Mouse (Mus musculus) liver, embryonic 16.5 days (tissue): ENCODE data around the gene Cdcp1. TPM values are rescaled to one million over a fixed set of nuclear protein-coding genes. Genes with fewer than 3 reads are reported as not detected.

Source experiments
- ATAC-seq: fragments of 200-750 bp; cut with Nextera tagmentation; 2 replicates; pipeline ENCODE4 v1.8.0; 2017; ENCODE audit warnings: low read depth, mild to moderate bottlenecking, moderate number of reproducible peaks, moderate library complexity
- H3K27ac ChIP-seq: fragments of 300-500 bp; sonication (generic); 2 replicates; pipeline ENCODE4 v1.5.1; 2014; ENCODE audit warnings: mild to moderate bottlenecking, low read length
- H3K27me3 ChIP-seq: fragments of 300-500 bp; sonication (generic); 2 replicates; pipeline ENCODE4 v1.6.1; 2014; ENCODE audit warnings: low read depth, low read length, mixed read lengths; ENCODE audit not compliant: control insufficient read depth, insufficient read depth
- H3K36me3 ChIP-seq: fragments of 300-500 bp; sonication (generic); 2 replicates; pipeline ENCODE4 v1.6.1; 2014; ENCODE audit warnings: mild to moderate bottlenecking; ENCODE audit not compliant: control insufficient read depth, insufficient read depth
- H3K4me1 ChIP-seq: fragments of 300-500 bp; sonication (generic); 2 replicates; pipeline ENCODE4 v1.6.1; 2014; ENCODE audit warnings: low read depth, low read length, mixed read lengths; ENCODE audit not compliant: control insufficient read depth
- H3K4me2 ChIP-seq: fragments of 300-500 bp; sonication (generic); 2 replicates; pipeline ENCODE4 v1.6.1; 2014; ENCODE audit warnings: low read depth, low read length, mixed read lengths
- H3K4me3 ChIP-seq: fragments of 300-500 bp; sonication (generic); 2 replicates; pipeline ENCODE4 v1.5.1; 2014; ENCODE audit warnings: low read depth, mild to moderate bottlenecking, low read length
- H3K9ac ChIP-seq: fragments of 300-500 bp; sonication (generic); 2 replicates; pipeline ENCODE4 v1.6.1; 2014; ENCODE audit warnings: low read depth, low read length
- H3K9me3 ChIP-seq: fragments of 300-500 bp; sonication (generic); replicated peaks from 2 replicates; pipeline ENCODE4 v1.6.1; 2016; ENCODE audit warnings: low read length; ENCODE audit not compliant: control insufficient read depth
- WGBS: fragments of 180-500 bp; shearing (Covaris S2); extraction: QIAGEN DNeasy Blood & Tissue Kit; methylation state at CpG from one replicate; pipeline ENCODE4 v1.1.7; 2014; ENCODE audit not compliant: insufficient replicate concordance; 5-methylcytosine and 5-hydroxymethylcytosine counted together
- polyA plus RNA-seq: library from polyadenylated mRNA; unstranded; fragments of >200 nt; fragmentation: Nextera tagmentation; extraction: Ambion mirVana; gene quantifications from 2 replicates; pipeline ENCODE4 v1.2.1, GENCODE M21; 2015

The Cdcp1 gene
- polyA plus RNA-seq, 1 experiment from 2014 or later = 1.2 TPM

- H3K36me3 ChIP-seq = peaks cover 10% of the 10 kb centered on the region
- no peaks in the 10 kb centered on the region for H3K9me3 ChIP-seq
- H3K27me3 ChIP-seq = no peaks in the 10 kb centered on the region
- WGBS = 25% methylated on average over 2 of the region's 2 CpGs
- ATAC-seq = peak; percentile 47
- H3K4me1 ChIP-seq = peaks cover 11% of the 10 kb centered on the region
- H3K9ac ChIP-seq = no peak overlapping the region
- no peak overlapping the region for H3K4me3 ChIP-seq
- peak overlapping the region; percentile 79 for H3K27ac ChIP-seq
- H3K4me2 ChIP-seq = peak overlapping the region; percentile 7; the same call in 1 of the 2 replicates
These were observed 91.3 kb downstream of the Cdcp1 start for GRCm38 (mm10) chr9:123124413-123124981.

DNA sequence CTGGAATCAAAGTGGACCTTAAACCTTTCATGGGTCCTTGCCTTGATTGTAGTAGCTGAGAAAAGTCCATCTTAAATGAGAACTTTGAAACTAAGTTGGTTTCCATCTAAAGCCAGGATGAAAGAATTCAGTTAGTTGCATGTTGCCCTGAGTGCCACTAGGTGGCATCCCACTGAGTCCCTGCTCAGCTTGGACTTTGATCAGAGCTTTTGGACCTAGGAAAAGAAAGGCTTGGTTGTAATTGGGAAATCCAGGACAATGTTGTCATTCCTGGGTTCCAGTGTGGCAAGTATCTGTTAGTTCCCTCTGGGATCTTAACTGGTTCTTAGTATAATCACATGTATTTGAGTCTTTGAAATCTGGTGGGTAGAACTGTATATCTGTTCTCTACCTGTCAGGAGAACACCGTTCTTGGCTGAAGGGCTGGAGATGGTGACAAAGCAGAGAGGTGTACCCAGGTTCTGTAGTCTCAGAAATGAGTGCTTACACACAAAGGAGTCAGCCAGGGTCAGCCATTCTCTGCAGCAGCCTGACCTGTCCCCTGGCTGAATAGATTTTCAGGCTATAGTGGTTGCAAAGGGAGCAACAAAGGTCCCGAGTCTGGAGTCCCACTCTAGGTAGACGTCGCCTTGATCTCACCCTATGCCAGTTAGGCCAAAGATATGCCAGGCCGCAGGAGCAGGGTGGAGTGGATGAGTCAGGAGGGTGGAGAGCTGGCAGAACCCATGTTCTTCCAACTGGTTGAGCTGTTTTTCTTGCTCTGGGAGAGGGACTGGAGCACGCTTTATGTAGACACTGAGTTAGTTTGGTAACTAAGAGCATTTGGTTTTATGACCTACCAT is 92.0 kb downstream of the Cdcp1 start:
- Histone ChIP-seq H3K9ac (no peak overlapping the region), H3K36me3 (peaks cover 15% of the 10 kb centered on the region), H3K4me1 (peaks cover 11% of the 10 kb centered on the region), H3K27ac (peak overlapping the region; percentile 79), H3K4me2 (peak overlapping the region; percentile 7), H3K9me3 (no peaks in the 10 kb centered on the region), H3K4me3 (no peak overlapping the region), H3K27me3 (no peaks in the 10 kb centered on the region)
- peak; percentile 86 for ATAC-seq
- 60% methylated on average over 6 of the region's 6 CpGs for WGBS

DNA sequence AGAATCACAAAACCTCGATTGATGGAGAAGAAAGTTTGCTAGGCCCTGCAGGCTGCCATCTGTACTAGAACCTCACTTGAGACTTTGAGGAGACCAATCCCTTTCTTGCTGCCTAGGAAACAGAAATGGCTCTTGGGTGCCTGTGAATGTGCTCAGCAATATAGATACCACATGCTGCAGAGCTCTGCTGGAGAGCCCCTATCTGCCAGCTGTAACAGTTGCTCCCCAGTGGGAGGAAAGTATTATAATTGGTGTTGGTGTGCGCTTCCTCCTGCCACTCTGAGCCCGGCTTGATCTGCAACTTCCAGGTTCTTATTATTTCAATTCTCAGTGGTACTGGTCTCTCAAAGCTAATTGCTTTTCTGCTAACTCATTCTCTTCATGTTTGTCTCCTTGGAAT is 92.8 kb downstream of the Cdcp1 start:
- 69% methylated on average over 3 of the region's 3 CpGs for WGBS

More for the DNA sequence above, 92.8 kb downstream of the Cdcp1 start:
- H3K27me3 ChIP-seq = no peaks in the 10 kb centered on the region
- H3K9me3 ChIP-seq = no peaks in the 10 kb centered on the region
- no peak overlapping the region for H3K4me3 ChIP-seq
- H3K27ac ChIP-seq = no peak overlapping the region
- no peak for ATAC-seq
- H3K4me2 ChIP-seq = no peak overlapping the region
- H3K36me3 ChIP-seq = peaks cover 15% of the 10 kb centered on the region
- no peak overlapping the region for H3K9ac ChIP-seq
- H3K4me1 ChIP-seq = peaks cover 11% of the 10 kb centered on the region

Other genes starting within 250 kb of the Cdcp1 start
- 6.5 and 6.6 TPM in 2 replicates for gene Tmem42, start 194.7 kb downstream of the Cdcp1 start, polyA plus RNA-seq
- gene Tgm4, start 181.3 kb downstream of the Cdcp1 start, polyA plus RNA-seq = 0.12 and 0.13 TPM in 2 replicates
- gene Zdhhc3, start 102.8 kb downstream of the Cdcp1 start, polyA plus RNA-seq = 26.3 and 27.6 TPM in 2 replicates
- gene Exosc7, start 102.8 kb downstream of the Cdcp1 start, polyA plus RNA-seq = 63.6 and 67.5 TPM in 2 replicates
- 0.20 TPM in 1 of 2 replicates, not detected in the other for gene Clec3b, start 65.1 kb downstream of the Cdcp1 start, polyA plus RNA-seq
- gene Tmem158, start 44.7 kb upstream of the Cdcp1 start, polyA plus RNA-seq = 0.71 and 0.75 TPM in 2 replicates
- 524 and 554 TPM in 2 replicates for gene Lars2, start 150.9 kb upstream of the Cdcp1 start, polyA plus RNA-seq